Mouse (Mus musculus) lung, adult 2 months (tissue): ENCODE results near the gene Casz1.

Experiments used
- CTCF ChIP-seq: fragments of 200-500 bp; IDR thresholded peaks from 2 replicates; pipeline ENCODE4 v1.5.1; 2011; ENCODE audit warnings: mild to moderate bottlenecking, low read length, control low read depth; ENCODE audit not compliant: insufficient read depth
- POLR2A ChIP-seq: fragments of 200-500 bp; IDR thresholded peaks from 2 replicates; pipeline ENCODE4 v1.6.1; 2011; ENCODE audit warnings: low read depth, mild to moderate bottlenecking, control low read depth, low read length, borderline replicate concordance; ENCODE audit errors: extremely low read depth

DNA sequence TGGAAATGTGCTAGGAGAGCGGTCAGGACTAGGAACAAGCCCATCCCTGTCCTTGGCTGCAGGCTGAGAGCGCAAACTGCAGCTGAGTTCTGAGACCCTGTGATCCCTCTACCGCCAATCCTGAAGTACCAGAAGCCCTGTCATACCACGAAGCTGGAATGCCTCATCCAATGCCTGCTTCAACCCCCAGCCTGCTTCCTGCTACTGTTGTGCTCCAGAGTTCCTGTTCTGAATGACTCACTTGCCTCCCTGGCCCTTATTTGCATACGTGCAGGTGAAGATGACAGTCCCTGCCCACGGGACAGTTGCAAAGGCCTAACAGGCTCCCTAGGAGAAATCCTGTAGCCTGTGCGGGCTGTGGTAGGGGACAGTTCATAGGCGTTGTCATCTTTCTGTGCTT lies 13.3 kb upstream of the Casz1 start:
- no peak for TF ChIP-seq POLR2A
- TF ChIP-seq CTCF: no peak
